Mouse (Mus musculus): Measurements from ENCODE around the gene Ppp2r5d. TPM values are rescaled to one million over a fixed set of nuclear protein-coding genes. Genes with fewer than 3 reads are reported as not detected.

Gene Ppp2r5d
- total RNA-seq (2015) (25.6 and 26.9 TPM in 2 replicates), total RNA-seq (2017) (44.1 and 46.1 TPM in 2 replicates)

DNA sequence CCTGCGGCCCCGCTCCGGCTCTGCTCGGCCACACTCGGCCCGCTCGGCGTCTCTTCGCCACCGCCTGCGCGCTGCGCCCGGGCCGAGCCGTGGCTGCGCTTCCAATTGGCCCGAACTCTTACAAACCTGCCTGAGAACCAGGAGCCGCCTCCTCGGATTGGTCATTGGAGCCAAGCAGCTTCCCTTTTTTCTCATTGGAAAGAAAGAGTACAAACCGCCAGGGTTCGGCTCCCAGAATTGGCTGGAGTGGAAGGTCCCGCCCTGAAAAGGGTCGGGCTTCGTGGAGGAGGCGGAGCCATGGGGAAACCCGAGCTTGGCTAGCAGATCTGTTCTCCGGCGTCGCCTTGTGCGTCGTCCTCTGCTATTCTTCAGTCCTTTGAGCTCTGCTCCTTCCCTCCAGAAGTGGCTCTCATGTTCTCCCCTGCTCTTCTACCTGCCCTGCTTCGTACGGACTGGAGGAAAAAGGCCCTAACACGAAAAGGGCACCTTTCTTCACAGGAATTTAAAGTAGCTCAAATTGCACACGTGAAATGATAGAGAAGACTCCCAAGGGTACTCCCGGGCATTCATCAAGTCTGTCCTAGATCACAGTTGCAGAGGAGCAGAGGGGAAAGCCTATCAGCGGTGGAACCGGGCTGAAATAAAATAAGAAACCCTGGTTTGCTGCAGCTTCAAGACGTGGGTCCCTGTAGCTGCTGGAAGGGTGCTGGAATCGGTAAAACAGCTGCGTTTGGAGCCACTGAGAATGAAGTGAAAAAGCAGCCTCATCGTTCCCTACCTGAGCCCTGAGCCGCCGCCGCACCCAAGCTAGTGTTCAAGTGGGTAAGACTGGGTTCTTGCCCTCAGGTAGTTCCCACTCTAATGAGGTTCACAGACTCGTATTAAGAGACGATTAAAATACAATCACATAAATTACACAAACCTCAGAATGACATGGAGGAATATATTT lies at the start of gene Ppp2r5d:
Gene Ppp2r5d (minus strand): TSS at position 225 of the 949 bp plus-strand sequence.
- ATAC-seq (replicated peaks; ENCODE audit: poor library complexity): peak; percentile 97

DNA sequence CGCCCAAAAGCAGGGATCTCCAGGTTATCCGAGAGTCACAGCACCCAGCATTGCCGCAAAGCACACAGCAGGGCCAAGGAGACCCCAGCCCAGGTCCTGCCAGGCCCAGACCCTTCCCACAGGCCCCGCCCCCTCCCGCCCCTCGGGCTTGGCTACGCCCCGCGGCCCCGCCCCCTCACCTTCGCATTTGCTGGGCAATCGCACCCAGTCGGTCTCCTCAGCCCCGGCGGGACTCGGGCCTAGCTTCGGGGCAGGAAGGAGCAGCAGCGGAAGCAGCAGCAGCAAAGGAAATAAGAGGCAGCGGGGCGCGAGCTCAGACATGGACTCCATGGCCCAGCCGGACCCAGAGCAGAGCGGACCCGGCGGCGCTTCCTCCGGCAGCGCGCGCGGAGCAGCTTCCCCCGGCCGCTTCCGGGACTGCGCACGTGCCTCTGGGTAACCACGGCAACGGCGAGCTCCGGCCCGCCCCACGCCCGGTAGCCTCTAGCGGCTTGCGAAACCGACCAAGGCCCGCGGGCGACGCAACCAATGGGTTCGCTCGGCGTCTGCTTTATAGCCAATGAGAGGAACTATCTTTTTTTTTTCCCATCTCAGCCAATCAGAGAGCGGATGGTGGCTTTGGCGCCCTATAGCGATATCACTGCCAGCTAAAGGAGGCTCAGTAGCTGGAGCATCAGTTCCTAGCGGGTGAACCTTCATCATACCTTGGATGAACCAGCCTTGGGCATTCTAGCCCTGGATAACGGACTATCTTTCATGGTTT lies 47.1 kb upstream of the Ppp2r5d start, which contains the start of gene Cnpy3:
Gene Cnpy3 (minus strand): TSS at position 421 of the 763 bp plus-strand sequence.
- ATAC-seq (replicated peaks; ENCODE audit: poor library complexity): peak; percentile 92

DNA sequence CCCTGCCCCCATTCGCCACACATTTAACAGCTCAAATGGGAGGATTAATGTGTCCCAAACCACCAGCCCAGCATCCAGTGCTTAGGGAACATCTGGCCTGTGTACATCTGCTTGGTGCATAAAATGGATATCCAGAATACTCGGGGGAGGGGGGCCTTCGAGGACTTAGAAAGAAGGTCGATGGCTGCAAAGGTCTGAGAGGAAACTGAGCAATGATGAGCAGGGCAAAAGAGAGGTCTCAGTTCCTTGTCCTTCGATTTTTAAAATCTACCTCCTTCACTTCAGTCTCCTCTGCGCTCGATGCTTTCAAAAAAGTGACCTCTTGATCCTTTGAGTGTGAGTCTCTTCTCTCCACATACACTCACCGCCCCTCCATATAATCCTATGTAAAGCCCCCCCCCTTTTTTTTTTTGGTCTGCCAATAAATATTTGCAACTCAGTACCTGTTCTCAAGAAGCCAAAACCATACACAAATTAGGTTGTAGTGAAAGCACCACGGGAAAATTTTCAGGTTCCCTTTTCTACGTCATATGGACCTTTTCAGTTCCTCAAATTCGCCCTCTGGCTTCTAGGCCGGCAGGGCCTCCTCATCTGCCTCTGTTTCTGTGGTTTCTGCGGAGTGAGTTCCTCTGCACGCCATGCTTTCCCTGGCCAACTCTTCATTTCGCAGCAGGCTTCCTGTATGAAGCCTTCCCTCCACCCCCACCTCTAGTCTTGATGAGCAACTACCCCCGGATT lies 46.3 kb upstream of the Ppp2r5d start:
- peak; percentile 59 for ATAC-seq (replicated peaks; ENCODE audit: poor library complexity)

DNA sequence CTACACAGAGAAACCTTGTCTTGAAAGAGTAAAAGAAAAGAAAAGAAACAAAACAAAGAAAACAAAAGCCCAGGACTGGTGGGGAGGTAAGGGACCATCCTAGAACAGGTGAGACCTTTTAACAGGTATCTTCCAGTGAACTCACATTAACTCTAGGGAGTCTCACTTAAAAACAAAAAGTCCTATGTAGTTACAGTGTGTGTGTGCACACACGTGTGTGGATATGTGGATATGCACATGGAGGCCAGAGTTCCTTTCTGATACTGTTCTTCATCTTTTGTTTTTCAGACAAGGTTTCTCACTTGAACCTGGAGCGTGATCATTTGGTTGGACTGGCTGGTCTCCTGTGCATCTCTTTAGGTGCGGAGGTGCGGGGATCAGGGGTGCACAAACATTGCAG lies 45.7 kb upstream of the Ppp2r5d start:
- ATAC-seq (replicated peaks; ENCODE audit: poor library complexity): no peak

DNA sequence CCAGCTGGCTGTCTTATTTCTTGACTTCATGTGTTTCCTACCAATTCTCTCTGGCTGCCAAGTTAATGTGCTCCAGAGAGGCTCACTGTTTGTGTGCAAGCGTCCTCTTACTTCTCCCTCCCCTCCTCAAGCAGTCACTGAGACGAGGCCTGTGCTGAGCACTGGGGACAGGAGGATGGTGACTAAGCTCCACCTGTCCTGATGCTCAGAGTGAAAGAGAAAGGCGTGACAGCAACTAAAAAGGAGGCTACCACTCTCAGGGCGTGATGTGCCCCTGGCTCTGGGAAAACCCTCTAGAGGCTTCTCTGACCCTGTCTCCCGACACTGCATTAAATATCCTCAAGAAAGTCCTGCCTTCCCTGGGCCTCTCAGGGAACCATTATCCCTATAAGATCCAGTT lies 44.4 kb upstream of the Ppp2r5d start:
- ATAC-seq (replicated peaks; ENCODE audit: poor library complexity): no peak

DNA sequence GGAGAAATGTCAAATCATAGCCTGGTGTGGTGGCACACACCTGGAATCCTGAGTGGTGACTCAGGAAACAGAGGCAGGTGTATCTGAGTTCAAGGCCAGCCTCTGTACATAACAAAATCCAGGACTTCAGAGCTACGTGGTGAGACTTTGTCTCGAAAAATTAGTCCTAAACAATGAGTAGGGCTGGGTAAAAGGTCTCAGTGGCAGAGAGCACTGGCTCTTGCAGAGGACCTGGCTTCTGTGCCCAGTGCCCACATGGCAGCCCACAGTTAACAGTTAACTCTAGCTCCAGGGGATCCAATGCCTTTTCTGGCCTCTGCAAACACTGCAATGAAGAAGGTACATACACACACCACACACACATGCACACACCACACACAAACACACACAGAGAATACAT lies 42.9 kb upstream of the Ppp2r5d start:
- ATAC-seq (replicated peaks; ENCODE audit: poor library complexity): no peak

DNA sequence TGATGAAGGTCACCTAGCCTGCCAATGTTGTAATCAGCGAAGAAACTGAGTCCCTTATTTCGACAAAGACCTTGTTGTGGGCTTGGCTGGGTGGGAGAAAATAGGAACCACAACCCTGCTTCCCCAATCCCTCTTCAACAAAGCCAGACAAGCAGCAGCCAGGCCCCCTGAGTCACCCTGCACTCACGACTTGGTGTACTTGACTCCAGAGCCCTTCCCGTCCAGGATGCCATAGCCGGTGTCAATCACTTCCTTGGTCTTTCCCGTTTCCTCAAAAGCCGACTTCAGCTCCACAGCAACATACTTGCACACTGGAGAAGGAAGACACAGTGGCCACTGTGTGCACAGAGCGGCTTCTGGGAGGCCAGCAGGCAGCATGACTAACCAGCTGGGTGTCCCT lies 42.3 kb upstream of the Ppp2r5d start:
- ATAC-seq (replicated peaks; ENCODE audit: poor library complexity): no peak

DNA sequence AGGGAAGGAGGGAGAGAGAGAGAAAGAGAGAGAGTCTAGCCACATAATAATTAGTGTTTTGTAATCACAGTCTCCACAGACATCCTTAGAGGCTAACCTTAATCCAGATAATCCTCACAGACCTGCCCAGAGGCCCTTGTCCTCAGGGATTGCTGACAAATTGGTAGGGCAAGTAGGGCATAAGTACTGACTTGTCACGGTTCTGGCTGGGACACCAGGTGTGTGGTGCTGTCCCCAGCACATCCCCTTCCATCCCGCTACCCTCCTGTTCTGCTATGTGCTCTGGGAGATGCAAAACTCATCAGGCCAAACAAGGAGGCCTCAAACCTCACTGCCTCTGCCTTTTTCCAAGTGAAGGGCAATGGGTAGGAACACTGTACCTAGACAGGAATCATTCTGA lies 40.6 kb upstream of the Ppp2r5d start:
- ATAC-seq (replicated peaks; ENCODE audit: poor library complexity): no peak

DNA sequence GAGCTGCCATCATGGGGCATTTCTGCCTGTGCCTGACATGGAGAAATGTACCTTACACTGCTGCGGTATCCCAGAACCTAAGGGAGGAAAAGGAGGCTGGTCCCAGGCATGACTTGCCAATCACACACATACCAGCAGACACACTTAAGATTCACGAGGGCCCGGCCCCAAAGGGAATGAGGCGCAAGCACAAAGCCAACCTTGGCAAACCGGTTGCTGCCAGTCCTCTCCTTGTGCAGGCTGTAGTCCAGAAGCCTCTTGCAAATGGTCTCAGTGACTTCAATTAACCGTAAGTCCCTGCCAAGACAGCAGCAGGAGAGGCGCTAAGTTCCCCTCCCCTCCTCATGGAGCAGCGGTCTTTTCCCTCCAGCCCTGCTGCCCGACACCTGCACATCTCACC lies 38.1 kb upstream of the Ppp2r5d start:
- no peak for ATAC-seq (replicated peaks; ENCODE audit: poor library complexity)

DNA sequence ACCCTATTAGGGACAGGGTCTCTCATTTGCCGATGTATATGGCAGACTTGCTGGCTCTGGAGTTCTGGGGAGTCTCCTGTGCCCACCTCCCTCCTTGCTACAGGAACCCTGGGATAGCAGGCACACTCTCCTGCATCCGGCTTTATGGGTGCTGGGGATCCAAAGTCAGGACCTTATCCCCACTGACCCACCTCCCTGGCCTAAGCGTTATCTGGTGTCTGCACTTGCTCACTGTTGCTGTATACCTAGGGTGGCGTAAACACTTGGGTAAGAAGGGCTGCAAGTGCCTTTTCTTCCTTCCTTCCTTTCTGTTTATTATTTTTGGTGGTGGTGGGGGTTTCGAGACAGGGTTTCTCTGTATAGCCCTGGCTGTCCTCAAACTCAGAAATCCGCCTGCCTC lies 36.4 kb upstream of the Ppp2r5d start:
- no peak for ATAC-seq (replicated peaks; ENCODE audit: poor library complexity)

DNA sequence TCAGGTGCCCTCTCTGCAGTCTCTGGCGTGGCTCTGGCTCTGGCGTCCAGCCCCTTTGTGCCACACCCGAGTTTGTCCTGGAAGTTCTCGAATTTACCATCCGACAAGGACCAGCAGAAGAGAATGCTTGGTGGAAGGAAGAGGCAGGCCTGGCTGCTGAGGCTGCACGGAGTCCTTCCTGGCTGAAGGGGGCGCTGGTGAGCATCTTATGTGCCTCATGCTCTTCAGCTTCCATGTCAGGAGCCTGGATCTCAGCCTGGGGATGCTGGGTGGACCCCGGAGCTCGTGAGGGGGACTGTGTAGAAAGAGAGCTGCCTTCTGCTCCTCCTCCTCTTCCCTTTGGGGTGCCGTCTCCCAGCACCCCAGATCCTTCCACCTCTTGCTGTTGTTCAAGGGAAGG lies 31.2 kb upstream of the Ppp2r5d start:
- ATAC-seq (replicated peaks; ENCODE audit: poor library complexity): peak; percentile 90

DNA sequence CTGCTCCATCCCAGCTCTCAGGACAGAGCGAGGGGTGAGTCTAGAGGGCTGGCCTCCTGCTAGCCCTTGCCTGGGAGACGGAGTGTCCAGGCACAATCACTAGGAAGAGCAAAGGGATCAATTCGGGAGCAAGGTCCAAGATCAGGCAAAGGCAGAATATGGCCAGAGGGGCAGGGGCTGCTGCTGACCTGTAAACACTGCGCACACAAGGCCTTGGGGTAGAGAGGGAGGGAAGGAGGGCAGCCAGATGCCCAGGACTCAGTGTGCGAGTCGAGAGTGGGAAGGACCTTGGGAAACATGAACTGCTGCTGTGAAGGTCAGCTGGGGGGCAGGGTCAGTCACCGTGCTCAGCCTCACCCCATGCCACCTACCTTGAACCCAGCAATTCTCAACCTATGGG lies 30.4 kb upstream of the Ppp2r5d start:
- no peak for ATAC-seq (replicated peaks; ENCODE audit: poor library complexity)

DNA sequence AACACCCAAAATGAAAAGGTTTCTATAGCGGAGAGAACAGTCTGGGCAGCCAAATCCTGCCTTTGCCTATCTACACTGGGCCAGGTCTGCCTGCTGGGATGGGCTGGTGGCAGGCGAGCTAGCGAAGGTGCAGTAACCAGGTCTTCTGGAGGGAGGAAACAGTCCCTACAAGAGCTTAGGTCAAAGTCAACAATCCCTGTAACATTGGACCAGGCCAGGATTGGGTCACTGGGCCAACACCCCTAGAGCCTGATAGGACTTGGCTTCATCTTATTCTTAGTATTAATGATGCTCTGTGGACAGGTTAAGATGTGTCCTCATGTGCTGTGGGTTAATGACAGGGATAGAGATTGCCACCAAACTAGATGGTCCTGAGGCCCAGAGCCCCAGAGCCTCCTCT lies 29.1 kb upstream of the Ppp2r5d start:
- no peak for ATAC-seq (replicated peaks; ENCODE audit: poor library complexity)

DNA sequence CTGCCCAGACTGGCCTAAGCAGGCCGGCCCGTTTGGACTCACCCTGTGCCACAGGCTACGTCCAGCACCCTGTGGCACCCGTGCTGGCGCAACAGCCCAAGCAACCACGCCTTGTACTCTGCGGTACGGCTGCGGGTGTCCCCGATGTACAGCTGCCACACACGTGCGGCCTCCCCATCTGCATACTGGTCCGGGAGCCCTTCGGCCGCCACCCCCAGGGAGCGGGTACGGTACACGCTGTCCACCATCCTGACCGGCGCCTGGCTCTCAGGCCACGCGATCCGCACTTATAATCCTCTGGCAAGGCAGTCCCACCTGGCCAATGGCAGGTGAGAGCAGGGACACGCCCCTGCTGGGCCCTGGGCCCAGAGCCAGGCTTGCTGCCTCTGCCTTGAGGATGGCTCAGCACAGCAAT lies 24.0 kb upstream of the Ppp2r5d start, which contains the start of gene Gnmt:
Gene Gnmt (minus strand): TSS at position 265 of the 415 bp plus-strand sequence.
- peak; percentile 5; the same call in 1 of the 2 replicates for ATAC-seq (replicated peaks; ENCODE audit: poor library complexity)

DNA sequence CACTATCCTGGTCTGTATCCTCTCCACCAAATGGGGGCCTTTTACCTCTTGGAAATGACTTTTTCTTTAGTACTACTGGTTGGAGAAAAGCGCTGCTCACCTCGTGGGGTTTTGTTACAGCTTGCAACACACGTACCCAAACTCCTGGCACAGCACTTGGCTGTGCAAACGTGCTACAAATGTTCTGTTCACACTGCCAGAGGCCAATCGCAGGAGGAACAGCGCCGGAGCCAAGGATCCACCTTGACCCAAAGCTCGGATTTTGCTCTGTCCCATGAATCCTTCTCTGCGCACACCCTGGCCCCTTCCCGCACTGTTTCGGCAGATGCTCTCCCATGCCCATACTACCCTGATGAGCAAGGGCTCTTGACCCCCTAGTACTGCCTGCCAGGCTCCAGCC lies 23.6 kb upstream of the Ppp2r5d start:
- ATAC-seq (replicated peaks; ENCODE audit: poor library complexity): no peak

DNA sequence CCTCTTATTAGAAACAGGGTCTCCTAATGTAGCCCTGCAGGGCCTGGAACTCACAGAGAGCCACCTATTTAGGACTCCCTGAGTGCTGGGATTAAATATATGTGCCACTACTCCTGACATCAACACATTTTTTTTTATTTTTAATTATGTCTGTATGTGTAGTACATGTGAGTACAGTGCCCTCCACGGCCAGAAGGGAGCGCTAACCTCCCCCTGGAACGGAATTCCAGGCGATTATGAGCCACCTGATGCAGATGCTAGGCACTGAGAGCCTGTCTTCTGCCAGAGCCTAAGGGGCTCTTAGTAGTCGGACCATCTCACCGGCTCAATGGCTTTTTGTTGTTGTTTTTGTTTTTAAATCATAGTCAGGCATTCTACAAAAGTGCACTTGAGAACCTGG lies 23.1 kb upstream of the Ppp2r5d start:
- no peak for ATAC-seq (replicated peaks; ENCODE audit: poor library complexity)

DNA sequence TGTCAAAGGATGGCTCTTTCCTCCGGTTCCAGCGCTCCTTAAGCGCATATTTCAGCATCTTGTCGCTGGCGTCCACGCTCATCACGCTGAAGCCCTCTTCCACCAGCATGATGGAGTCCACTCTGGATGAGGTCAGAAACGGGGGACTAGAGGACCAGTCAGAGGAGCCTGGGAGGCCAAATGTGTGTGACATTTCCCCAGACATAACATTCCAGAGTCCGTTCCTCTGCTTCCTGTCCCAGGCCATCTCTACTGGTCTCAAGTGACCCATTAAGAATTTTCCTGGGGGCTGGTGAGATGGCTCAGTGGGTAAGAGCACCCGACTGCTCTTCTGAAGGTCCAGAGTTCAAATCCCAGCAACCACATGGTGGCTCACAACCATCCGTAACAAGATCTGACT lies 22.4 kb upstream of the Ppp2r5d start:
- ATAC-seq (replicated peaks; ENCODE audit: poor library complexity): no peak

DNA sequence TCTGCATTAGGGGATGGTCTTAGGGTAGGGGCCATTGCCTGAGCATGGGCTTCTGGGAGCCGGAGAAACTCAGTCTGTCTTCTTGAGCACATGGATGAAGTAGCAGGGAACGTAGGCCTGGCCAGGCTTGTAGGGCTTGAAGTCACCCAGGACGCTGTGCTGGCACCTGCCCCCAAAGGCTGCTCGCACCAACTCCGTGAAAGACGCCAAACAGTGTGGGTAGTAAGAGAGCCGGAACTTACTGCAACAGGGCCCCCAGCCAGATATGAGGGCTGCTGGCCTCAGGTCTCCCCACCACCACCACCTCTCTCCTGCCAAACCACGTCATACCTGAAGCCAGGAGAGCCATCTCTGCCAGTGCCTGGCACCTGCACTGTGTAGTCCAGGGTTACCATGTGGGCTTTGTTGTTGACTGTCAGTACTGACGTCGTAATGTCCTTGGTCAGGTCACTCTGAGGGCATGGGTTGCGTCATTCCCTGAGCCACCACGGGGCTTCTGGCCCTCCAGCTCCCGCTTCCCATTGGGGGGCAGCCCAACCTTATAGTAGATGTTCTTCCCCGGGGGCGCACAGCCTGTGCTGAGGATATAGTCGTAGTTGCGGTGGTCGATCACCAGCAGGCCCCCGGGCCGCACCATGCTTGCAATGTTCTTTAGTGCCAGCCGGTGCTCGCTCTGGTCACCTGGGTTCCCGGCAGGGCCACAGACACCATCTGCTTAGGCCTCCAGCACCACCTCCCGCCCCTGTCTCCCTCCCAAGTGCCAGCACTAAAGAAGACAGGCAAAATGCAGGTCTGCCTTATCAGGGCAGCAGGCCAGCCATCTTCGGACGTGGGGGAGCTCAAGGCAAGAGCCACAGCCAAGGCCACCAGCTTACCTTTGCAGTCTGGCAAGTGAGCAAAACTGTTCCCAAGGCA lies 21.1 kb upstream of the Ppp2r5d start:
- no peak for ATAC-seq (replicated peaks; ENCODE audit: poor library complexity)

DNA sequence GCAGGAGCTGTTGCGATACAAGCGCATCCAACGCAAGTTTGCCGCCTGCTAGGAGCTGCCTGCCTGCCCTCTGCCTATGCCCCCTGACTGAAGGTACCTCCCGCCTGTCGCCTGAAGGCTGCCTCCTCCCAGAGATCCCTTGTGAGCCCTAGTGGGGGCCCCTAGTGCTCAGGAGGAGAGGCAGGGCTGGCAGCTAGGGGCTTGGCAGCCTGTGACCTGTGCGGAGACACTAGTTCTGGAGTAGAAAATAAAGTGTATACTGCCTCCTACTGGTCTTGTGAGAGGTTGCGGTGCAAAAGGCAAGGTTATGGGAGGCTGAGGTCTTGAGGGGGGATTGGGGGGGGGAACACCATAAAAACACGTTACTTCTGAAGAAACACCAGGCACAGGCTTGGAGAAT lies 20.4 kb upstream of the Ppp2r5d start:
- peak; percentile 81 for ATAC-seq (replicated peaks; ENCODE audit: poor library complexity)

DNA sequence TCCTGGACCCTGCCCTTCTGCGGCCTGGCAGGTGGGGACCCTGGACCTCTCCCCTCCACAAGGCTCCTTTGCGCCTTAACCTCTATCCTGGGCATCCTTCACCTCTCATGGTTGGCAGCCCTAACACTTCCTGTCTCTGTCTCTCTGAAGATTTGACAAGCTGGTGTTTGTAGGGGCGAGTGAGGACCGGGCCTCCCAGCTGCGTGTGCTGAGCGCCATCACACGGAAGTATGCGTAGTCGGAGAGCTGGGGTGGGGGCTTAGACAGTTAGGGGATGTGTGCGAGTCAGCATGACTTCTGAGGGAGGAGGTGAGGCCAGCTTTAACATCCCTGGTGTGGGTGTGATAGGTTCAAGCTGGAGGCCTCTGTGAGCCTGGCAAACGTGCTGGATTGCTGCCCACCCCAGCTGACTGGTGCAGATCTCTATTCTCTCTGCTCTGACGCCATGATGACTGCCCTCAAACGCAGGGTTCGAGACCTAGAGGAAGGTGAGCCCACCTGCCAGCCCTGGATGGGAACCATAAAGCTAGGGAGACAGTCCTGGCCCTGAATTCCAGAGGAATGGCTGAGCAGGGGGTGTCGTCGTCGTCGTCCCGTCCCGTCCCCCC lies 19.7 kb upstream of the Ppp2r5d start:
- no peak for ATAC-seq (replicated peaks; ENCODE audit: poor library complexity)
